Mouse (Mus musculus): ENCODE results near the gene Hspb7.

GRCm38 (mm10) chr4:141433191-141433590, 12.6 kb downstream of the Hspb7 start:
- no peak for TF ChIP-seq TAL1 (IDR thresholded peaks at IDR 0.05; ENCODE audit: low read length)
- no peak for TF ChIP-seq GATA1 (IDR thresholded peaks at IDR 0.05; ENCODE audit: low read length)

Measured in erythroblast, embryonic 14.5 days (primary cell).